Mouse (Mus musculus): ENCODE data around the gene St8sia6.

GRCm38 (mm10) chr2:13768524-13768923 is 25.3 kb downstream of the St8sia6 start:
- TF ChIP-seq CTCF (IDR thresholded peaks at IDR 0.05; ENCODE audit: extremely low read depth, insufficient read length, insufficient replicate concordance, low read depth, low read length): no peak
- TF ChIP-seq POLR2A (IDR thresholded peaks at IDR 0.05; ENCODE audit: low read depth, low read length): no peak

Data from small intestine, adult 2 months (tissue).